Mouse (Mus musculus) olfactory bulb, adult 2 months (tissue): ENCODE results near the gene Ncoa3. TPM values are rescaled to one million over a fixed set of nuclear protein-coding genes. Genes with fewer than 3 reads are reported as not detected.

Experiments used
- H3K27ac ChIP-seq: fragments of 200-500 bp; 2 replicates; pipeline ENCODE4 v1.5.1; 2012; ENCODE audit warnings: low read depth, low read length; ENCODE audit not compliant: insufficient read depth
- H3K4me1 ChIP-seq: fragments of 200-500 bp; 2 replicates; pipeline ENCODE4 v1.6.1; 2012; ENCODE audit warnings: low read length; ENCODE audit not compliant: control insufficient read depth, insufficient read depth
- H3K4me3 ChIP-seq: fragments of 200-500 bp; 2 replicates; pipeline ENCODE4 v1.5.1; 2012; ENCODE audit warnings: mild to moderate bottlenecking, low read depth, low read length, moderate library complexity; ENCODE audit not compliant: insufficient read depth
- CTCF ChIP-seq: fragments of 200-500 bp; IDR thresholded peaks from 2 replicates; pipeline ENCODE4 v1.5.1; 2012; ENCODE audit warnings: low read depth, mild to moderate bottlenecking, low read length, moderate library complexity; ENCODE audit not compliant: insufficient read depth
- POLR2A ChIP-seq: fragments of 200-500 bp; IDR thresholded peaks from 2 replicates; pipeline ENCODE4 v1.6.1; 2012; ENCODE audit warnings: mild to moderate bottlenecking, low read depth, low read length, moderate library complexity; ENCODE audit not compliant: insufficient read depth
- WGBS: fragments of 180-500 bp; shearing (Covaris S2); methylation state at CpG from one replicate; pipeline ENCODE4 v1.1.7; 2018; 5-methylcytosine and 5-hydroxymethylcytosine counted together
- polyA plus RNA-seq: library from polyadenylated mRNA; stranded (reverse); fragments of >200 nt; gene quantifications from 2 replicates; pipeline ENCODE4 v1.2.4, GENCODE M21; 2012; ENCODE audit warnings: low replicate concordance; ENCODE audit not compliant: missing spikeins, insufficient read depth, insufficient read length

The Ncoa3 gene
- polyA plus RNA-seq, 1 experiment, result not detected

DNA sequence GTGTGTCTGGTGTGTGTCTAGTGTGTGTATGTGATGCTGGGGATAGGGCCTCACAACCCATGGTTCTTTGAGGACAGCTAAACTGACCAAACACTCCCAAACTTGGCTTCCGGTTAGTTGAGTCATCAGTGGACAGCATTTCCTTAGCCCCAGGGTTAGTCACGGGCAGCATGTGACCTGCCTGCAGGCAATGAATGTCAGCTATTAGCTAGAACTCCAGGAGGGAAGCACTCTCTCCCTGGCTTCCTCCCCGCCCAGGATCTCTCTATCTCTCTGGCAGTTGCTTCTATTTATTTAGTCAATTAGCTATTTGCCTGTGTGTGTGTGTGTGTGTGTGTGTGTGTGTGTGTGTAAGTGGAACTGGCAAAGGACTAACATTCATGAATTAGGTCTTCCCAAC lies 23.6 kb upstream of the Ncoa3 start:
- Histone ChIP-seq H3K27ac (no peak overlapping the region), H3K4me3 (no peak overlapping the region), H3K4me1 (peaks cover 7% of the 10 kb centered on the region; the same call in 1 of the 2 replicates)
- TF ChIP-seq POLR2A (no peak), CTCF (no peak)
- WGBS, result 48% methylated on average over 3 of the region's 3 CpGs

DNA sequence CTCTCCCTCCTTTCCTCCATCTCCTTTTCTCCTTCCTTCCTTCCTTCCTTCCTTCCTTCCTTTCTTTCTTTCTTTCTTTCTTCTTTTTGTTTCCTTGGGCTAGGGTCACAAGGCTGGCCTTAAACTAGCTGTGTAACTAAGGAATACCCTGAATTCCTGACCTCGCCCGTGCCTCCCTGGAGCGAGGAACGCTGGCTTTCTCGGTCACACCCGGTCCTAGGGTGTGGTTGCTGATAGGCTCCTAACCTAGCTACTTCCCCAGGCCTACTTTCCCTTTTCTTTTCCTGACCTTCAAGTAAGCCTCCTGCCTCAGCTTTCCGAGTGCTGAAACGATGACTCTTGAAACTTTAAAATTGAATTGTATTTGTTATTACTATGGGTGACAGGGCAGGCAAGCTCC lies 23.0 kb upstream of the Ncoa3 start:
- WGBS, result 88% methylated on average over 8 of the region's 8 CpGs
- TF ChIP-seq CTCF (no peak), POLR2A (no peak)

GRCm38 (mm10) chr2:165969961-165970360 lies 22.5 kb upstream of the Ncoa3 start:
- no peak for TF ChIP-seq POLR2A
- TF ChIP-seq CTCF, result no peak
- H3K4me1 ChIP-seq, result peaks cover 4% of the 10 kb centered on the region; the same call in 1 of the 2 replicates
- H3K27ac ChIP-seq, result no peak overlapping the region
- H3K4me3 ChIP-seq, result no peak overlapping the region
- 82% methylated on average over 13 of the region's 13 CpGs for WGBS

More for the DNA sequence above, 23.0 kb upstream of the Ncoa3 start:
- Histone ChIP-seq H3K4me1 (peaks cover 4% of the 10 kb centered on the region; the same call in 1 of the 2 replicates), H3K4me3 (no peak overlapping the region), H3K27ac (no peak overlapping the region)

DNA sequence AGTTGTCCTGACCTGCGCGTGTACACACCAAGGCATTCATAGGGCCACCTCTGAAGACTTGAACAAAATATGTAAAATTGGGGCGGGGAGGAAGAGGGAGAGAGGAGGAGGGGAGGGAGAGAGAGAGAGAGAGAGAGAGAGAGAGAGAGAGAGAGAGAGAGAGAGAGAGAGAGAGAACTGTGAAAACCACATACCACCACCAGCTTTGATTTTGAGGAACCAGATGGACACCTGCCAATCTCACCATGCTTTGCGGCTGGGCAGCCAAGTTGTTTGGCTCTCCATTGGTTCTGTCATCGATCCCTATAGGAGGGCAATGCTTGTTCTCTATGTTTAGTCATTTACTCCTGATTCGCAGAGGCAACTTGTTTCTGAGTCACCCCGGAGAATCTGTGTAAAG lies 21.7 kb upstream of the Ncoa3 start:
- Histone ChIP-seq H3K27ac (no peak overlapping the region), H3K4me1 (peaks cover 4% of the 10 kb centered on the region; the same call in 1 of the 2 replicates), H3K4me3 (no peak overlapping the region)
- 92% methylated on average over 7 of the region's 7 CpGs for WGBS
- TF ChIP-seq CTCF (no peak), POLR2A (no peak)

DNA sequence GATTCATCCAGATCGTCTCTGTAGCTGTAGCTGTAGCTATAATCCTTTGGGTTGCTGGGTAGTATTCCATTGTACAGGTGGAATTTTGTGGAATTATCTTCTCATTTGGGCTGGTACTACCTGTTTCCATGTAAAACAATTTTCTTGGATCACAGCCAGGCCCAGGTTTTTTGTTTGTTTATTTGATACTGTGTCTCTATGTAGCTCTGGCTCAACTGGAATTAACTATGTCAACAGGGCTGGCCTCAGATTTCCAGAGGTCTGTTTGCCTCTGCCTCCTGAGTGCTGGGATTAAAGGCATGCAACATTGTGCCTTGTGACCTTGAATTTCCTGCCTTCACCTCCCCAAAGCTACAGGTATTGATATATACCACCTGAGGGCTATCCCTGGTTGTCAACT lies 18.1 kb upstream of the Ncoa3 start:
- TF ChIP-seq CTCF, result no peak
- no peak for TF ChIP-seq POLR2A
- H3K4me1 ChIP-seq, result no peaks in the 10 kb centered on the region; the same call in none of the 2 replicates
- H3K27ac ChIP-seq, result no peak overlapping the region
- 92% methylated on average over 1 of the region's 1 CpGs for WGBS
- no peak overlapping the region for H3K4me3 ChIP-seq

DNA sequence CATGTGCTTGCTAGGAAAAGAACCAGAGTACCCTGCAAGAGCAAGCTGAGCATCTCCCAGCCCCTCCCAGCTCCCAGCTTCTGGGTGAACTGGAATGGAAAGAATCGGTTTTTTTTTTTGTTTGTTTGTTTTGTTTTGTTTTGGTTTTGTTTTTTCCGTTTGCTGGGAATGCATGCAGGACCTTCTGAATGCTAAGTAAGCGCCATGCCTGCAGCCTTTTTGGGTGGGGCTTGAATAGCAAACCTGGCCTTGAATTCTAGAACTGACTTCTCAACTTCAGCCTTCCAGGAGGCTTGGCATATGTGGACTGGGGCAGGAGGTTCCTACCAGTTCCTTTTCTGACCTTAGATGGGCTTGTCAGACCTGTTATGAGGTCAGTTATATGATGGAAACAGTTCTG lies 16.2 kb upstream of the Ncoa3 start:
- no peak overlapping the region for H3K27ac ChIP-seq
- WGBS, result 69% methylated on average over 3 of the region's 3 CpGs
- H3K4me1 ChIP-seq, result peaks cover 3% of the 10 kb centered on the region

DNA sequence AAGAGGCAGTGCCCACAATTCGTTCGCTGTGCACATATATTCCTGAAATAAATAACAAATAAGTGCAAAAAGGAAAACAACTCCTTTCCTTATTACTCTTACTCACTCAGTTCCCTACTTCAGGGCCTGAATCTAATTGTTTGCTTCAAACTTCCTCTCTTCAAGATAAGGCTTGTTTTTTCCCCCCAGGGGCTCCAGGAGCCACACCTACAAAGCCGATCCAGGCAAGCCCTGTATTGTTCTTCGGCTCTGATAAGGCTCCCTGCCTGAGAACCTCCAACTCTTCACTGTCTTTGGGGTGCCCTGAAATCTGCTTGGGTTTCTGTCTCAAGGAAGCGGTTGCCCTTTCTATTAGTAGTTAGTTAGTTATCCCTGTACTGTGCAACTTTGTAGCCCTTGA lies 15.6 kb upstream of the Ncoa3 start:
- TF ChIP-seq POLR2A (no peak), CTCF (no peak)
- no peak overlapping the region for H3K27ac ChIP-seq
- H3K4me1 ChIP-seq, result peaks cover 5% of the 10 kb centered on the region
- 73% methylated on average over 5 of the region's 5 CpGs for WGBS
- no peak overlapping the region for H3K4me3 ChIP-seq

More for the DNA sequence above, 16.2 kb upstream of the Ncoa3 start:
- H3K4me3 ChIP-seq, result no peak overlapping the region
- TF ChIP-seq CTCF (no peak), POLR2A (no peak)

DNA sequence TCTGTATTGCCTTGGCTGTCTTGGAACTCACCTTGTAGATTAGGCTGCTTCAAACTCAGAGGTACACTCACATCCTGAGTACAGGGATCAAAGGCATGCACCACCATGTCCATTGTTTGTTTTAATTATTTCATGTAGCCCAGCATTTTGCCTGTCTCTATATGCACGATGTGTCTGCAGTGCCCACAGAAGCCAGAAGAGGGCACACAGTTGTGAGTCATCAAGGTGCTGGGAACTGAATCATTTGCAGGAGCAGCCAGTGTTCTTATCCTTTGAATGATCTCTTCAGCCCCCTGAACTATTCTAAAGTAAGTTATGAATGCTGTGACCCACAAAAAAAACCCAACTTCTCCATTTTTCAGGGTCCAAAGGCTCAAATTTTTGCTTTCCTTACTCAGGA lies 14.3 kb upstream of the Ncoa3 start:
- Histone ChIP-seq H3K4me1 (peaks cover 11% of the 10 kb centered on the region), H3K4me3 (no peak overlapping the region), H3K27ac (no peak overlapping the region)
- 92% methylated on average over 1 of the region's 1 CpGs for WGBS
- no peak for TF ChIP-seq CTCF

DNA sequence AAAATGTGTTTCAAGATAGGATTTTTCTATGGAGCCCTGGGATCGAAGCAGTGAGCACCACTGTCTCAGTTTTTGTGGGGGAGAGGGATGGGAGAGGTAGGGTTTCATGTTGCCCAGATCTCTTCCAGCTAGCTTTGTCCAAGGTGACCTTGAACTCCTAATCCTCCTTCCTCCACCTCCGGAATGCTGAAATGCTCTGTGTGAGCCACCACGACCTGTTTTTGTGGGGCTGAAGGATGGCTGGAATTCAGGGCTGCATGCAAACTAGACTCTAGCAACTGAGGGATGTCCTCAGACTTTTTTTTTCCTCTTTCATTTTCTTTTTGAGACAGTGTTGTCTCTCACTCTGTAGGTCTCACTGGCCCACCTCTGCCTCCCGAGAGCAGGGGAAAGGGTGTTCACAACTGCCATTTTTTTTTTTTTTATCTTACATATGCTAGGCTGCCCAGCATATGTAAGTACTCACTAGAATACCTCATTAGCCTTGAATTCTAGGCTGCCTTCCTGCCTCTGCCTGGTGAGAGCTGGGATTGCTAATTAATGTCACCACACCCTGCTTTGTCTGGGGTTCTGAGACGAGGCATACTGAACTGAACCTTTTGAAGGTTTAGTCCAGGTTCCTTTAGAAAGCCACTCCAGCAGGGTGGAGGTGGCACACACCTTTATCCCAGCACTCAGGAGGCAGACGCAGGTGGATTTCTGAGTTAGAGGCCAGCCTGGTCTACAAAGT lies 11.0 kb upstream of the Ncoa3 start:
- 74% methylated on average over 6 of the region's 6 CpGs for WGBS
- no peak overlapping the region for H3K4me3 ChIP-seq
- no peak for TF ChIP-seq POLR2A
- no peak for TF ChIP-seq CTCF
- H3K4me1 ChIP-seq, result peaks cover 15% of the 10 kb centered on the region
- no peak overlapping the region for H3K27ac ChIP-seq
